Mouse (Mus musculus): Measurements from ENCODE around the gene Pitpnm2. TPM values are rescaled to one million over a fixed set of nuclear protein-coding genes. Genes with fewer than 3 reads are reported as not detected.
A peak's percentile ranks its signal among the peaks of the same experiment; 100 is the strongest.

The Pitpnm2 gene
- total and polyA plus RNA-seq, 3 experiments = 37.7 to 40.1 (median 40.1) TPM

GRCm38 (mm10) chr5:124115531-124115930 is 134.0 kb downstream of the Pitpnm2 start:
- H3K79me2 ChIP-seq (replicated peaks; ENCODE audit: control insufficient read depth, insufficient read depth, low read length) = peaks cover 5% of the 10 kb centered on the region; the same call in 1 of the 2 replicates
- no peaks in the 10 kb centered on the region for H3K36me3 ChIP-seq (ENCODE audit: control insufficient read depth, insufficient read depth, low read length)
- H3K27me3 ChIP-seq (ENCODE audit: control insufficient read depth, insufficient read depth, low read length) = no peaks in the 10 kb centered on the region
- H3K4me1 ChIP-seq (ENCODE audit: control insufficient read depth, insufficient read depth, low read length) = peaks cover 13% of the 10 kb centered on the region
- no peak for DNase-seq
- TF ChIP-seq POLR2A (IDR thresholded peaks at IDR 0.05; ENCODE audit: insufficient read depth, low read depth, low read length) = no peak
- TF ChIP-seq EP300 (IDR thresholded peaks at IDR 0.05; ENCODE audit: insufficient read depth, low read depth, low read length) = no peak
- no peak for TF ChIP-seq CTCF (IDR thresholded peaks at IDR 0.05)
- peak overlapping the region; percentile 99 for H3K4me3 ChIP-seq
- H3K9ac ChIP-seq (ENCODE audit: low read depth, low read length) = peak overlapping the region; percentile 58
- intact Hi-C loops (cut with DNase I) = loop anchor here (10.0 kb wide), 1 partner anchor 429 kb away; the partner anchor contains the start of gene Tmed2
- 21% methylated on average over 7 of the region's 7 CpGs for WGBS
- peak overlapping the region; percentile 82 for H3K27ac ChIP-seq

GRCm38 (mm10) chr5:124114276-124115025 is 135.1 kb downstream of the Pitpnm2 start:
- peaks cover 13% of the 10 kb centered on the region for H3K4me1 ChIP-seq (ENCODE audit: control insufficient read depth, insufficient read depth, low read length)
- H3K4me3 ChIP-seq = no peak overlapping the region
- H3K79me2 ChIP-seq (replicated peaks; ENCODE audit: control insufficient read depth, insufficient read depth, low read length) = peaks cover 5% of the 10 kb centered on the region; the same call in 1 of the 2 replicates
- no peaks in the 10 kb centered on the region for H3K36me3 ChIP-seq (ENCODE audit: control insufficient read depth, insufficient read depth, low read length)
- H3K9ac ChIP-seq (ENCODE audit: low read depth, low read length) = no peak overlapping the region
- TF ChIP-seq POLR2A (IDR thresholded peaks at IDR 0.05; ENCODE audit: insufficient read depth, low read depth, low read length) (no peak), EP300 (IDR thresholded peaks at IDR 0.05; ENCODE audit: insufficient read depth, low read depth, low read length) (no peak), CTCF (IDR thresholded peaks at IDR 0.05) (no peak)
- DNase-seq = no peak
- H3K27me3 ChIP-seq (ENCODE audit: control insufficient read depth, insufficient read depth, low read length) = no peaks in the 10 kb centered on the region
- no peak overlapping the region for H3K27ac ChIP-seq
- intact Hi-C loops (cut with DNase I) = loop anchor here (5.0 to 10.0 kb wide), 2 partner anchors 138 to 430 kb away; partner anchors contain the start of gene Tmed2
- 92% methylated on average over 24 of the region's 24 CpGs for WGBS

- intact Hi-C loops (cut with DNase I) = loop anchor here (5.0 to 10.0 kb wide), 2 partner anchors 139 to 432 kb away; partner anchors contain the start of gene Tmed2
- Histone ChIP-seq H3K4me3 (peak overlapping the region; percentile 98), H3K27ac (no peak overlapping the region; the same call in 1 of the 2 replicates), H3K36me3 (ENCODE audit: control insufficient read depth, insufficient read depth, low read length) (no peaks in the 10 kb centered on the region), H3K79me2 (replicated peaks; ENCODE audit: control insufficient read depth, insufficient read depth, low read length) (peaks cover 5% of the 10 kb centered on the region; the same call in 1 of the 2 replicates), H3K27me3 (ENCODE audit: control insufficient read depth, insufficient read depth, low read length) (no peaks in the 10 kb centered on the region), H3K9ac (ENCODE audit: low read depth, low read length) (peak overlapping the region; percentile 79; the same call in 1 of the 2 replicates), H3K4me1 (ENCODE audit: control insufficient read depth, insufficient read depth, low read length) (peaks cover 13% of the 10 kb centered on the region)
- DNase-seq = peak; percentile 54 to 60
- 17% methylated on average over 14 of the region's 14 CpGs for WGBS
- TF ChIP-seq CTCF (IDR thresholded peaks at IDR 0.05) (peak; percentile 58), EP300 (IDR thresholded peaks at IDR 0.05; ENCODE audit: insufficient read depth, low read depth, low read length) (no peak), POLR2A (IDR thresholded peaks at IDR 0.05; ENCODE audit: insufficient read depth, low read depth, low read length) (no peak)
Measured at GRCm38 (mm10) chr5:124113030-124113429, 136.5 kb downstream of the Pitpnm2 start.

GRCm38 (mm10) chr5:124112531-124112930 is 137.0 kb downstream of the Pitpnm2 start:
- Histone ChIP-seq H3K4me3 (peak overlapping the region; percentile 98), H3K9ac (ENCODE audit: low read depth, low read length) (peak overlapping the region; percentile 79), H3K36me3 (ENCODE audit: control insufficient read depth, insufficient read depth, low read length) (no peaks in the 10 kb centered on the region), H3K79me2 (replicated peaks; ENCODE audit: control insufficient read depth, insufficient read depth, low read length) (peaks cover 5% of the 10 kb centered on the region; the same call in 1 of the 2 replicates), H3K4me1 (ENCODE audit: control insufficient read depth, insufficient read depth, low read length) (peaks cover 13% of the 10 kb centered on the region), H3K27ac (peak overlapping the region; percentile 95), H3K27me3 (ENCODE audit: control insufficient read depth, insufficient read depth, low read length) (no peaks in the 10 kb centered on the region)
- TF ChIP-seq POLR2A (IDR thresholded peaks at IDR 0.05; ENCODE audit: insufficient read depth, low read depth, low read length) = no peak
- TF ChIP-seq CTCF (IDR thresholded peaks at IDR 0.05) = no peak
- no peak for TF ChIP-seq EP300 (IDR thresholded peaks at IDR 0.05; ENCODE audit: insufficient read depth, low read depth, low read length)
- DNase-seq = no peak
- intact Hi-C loops (cut with DNase I) = loop anchor here (5.0 to 10.0 kb wide), 2 partner anchors 140 to 432 kb away; partner anchors contain the start of gene Tmed2
- 1% methylated on average over 18 of the region's 18 CpGs for WGBS

GRCm38 (mm10) chr5:124111742-124112497 is 137.6 kb downstream of the Pitpnm2 start, which contains the start of gene Ogfod2:
TSS of gene Ogfod2 (plus strand) at chr5:124112297.
- intact Hi-C loops (cut with DNase I) = loop anchor here (5.0 to 10.0 kb wide), 2 partner anchors 140 to 433 kb away; partner anchors contain the start of gene Tmed2
- peak within 1 kb of the TSS; percentile 95 for H3K27ac ChIP-seq
- peak; percentile 95 to 98 for DNase-seq
- TF ChIP-seq EP300 (IDR thresholded peaks at IDR 0.05; ENCODE audit: insufficient read depth, low read depth, low read length) = peak; percentile 61; the same call in 1 of the 2 replicates
- TF ChIP-seq CTCF (IDR thresholded peaks at IDR 0.05) = peak; percentile 49
- peak; percentile 89 for TF ChIP-seq POLR2A (IDR thresholded peaks at IDR 0.05; ENCODE audit: insufficient read depth, low read depth, low read length)
- peak within 1 kb of the TSS; percentile 84 for H3K9ac ChIP-seq (ENCODE audit: low read depth, low read length)
- WGBS = under 1% methylated on average over 66 of the region's 66 CpGs
- H3K79me2 ChIP-seq (replicated peaks; ENCODE audit: control insufficient read depth, insufficient read depth, low read length) = peaks cover 5% of the 10 kb centered on the region; the same call in 1 of the 2 replicates
- H3K4me3 ChIP-seq = peak within 1 kb of the TSS; percentile 98
- H3K4me1 ChIP-seq (ENCODE audit: control insufficient read depth, insufficient read depth, low read length) = peaks cover 11% of the 10 kb centered on the region
- no peaks in the 10 kb centered on the region for H3K27me3 ChIP-seq (ENCODE audit: control insufficient read depth, insufficient read depth, low read length)
- no peaks in the 10 kb centered on the region for H3K36me3 ChIP-seq (ENCODE audit: control insufficient read depth, insufficient read depth, low read length)
